Mouse (Mus musculus) kidney, embryonic 16.5 days (tissue): ENCODE data around the gene Tcl1. TPM values are rescaled to one million over a fixed set of nuclear protein-coding genes. Genes with fewer than 3 reads are reported as not detected.
"Not testable (repeated sequence)": the region's sequence is repeated elsewhere in the genome, so short reads cannot be mapped to it uniquely, and the experiment has no call there.

Experiments
- ATAC-seq: fragments of 200-750 bp; cut with Nextera tagmentation; 2 replicates; pipeline ENCODE4 v1.8.0; 2017; ENCODE audit warnings: moderate TSS enrichment; ENCODE audit not compliant: low FRiP score, low TSS enrichment
- H3K27ac ChIP-seq: fragments of 300-500 bp; sonication (generic); 2 replicates; pipeline ENCODE4 v1.5.1; 2014; ENCODE audit warnings: low read length
- H3K27me3 ChIP-seq: fragments of 300-500 bp; sonication (generic); 2 replicates; pipeline ENCODE4 v1.6.1; 2014; ENCODE audit warnings: low read length, control low read depth, mixed read lengths; ENCODE audit not compliant: insufficient read depth
- H3K36me3 ChIP-seq: fragments of 300-500 bp; sonication (generic); 2 replicates; pipeline ENCODE4 v1.6.1; 2014; ENCODE audit warnings: low read length, control low read depth, mixed read lengths; ENCODE audit not compliant: insufficient read depth
- H3K4me1 ChIP-seq: fragments of 300-500 bp; sonication (generic); 2 replicates; pipeline ENCODE4 v1.6.1; 2014; ENCODE audit warnings: low read length, control low read depth, mixed read lengths; ENCODE audit not compliant: insufficient read depth
- H3K4me2 ChIP-seq: fragments of 300-500 bp; sonication (generic); replicated peaks from 2 replicates; pipeline ENCODE4 v1.6.1; 2014; ENCODE audit warnings: low read depth, low read length
- H3K4me3 ChIP-seq: fragments of 300-500 bp; sonication (generic); 2 replicates; pipeline ENCODE4 v1.5.1; 2014; ENCODE audit warnings: mild to moderate bottlenecking, low read length
- H3K9ac ChIP-seq: fragments of 300-500 bp; sonication (generic); replicated peaks from 2 replicates; pipeline ENCODE4 v1.6.1; 2014; ENCODE audit warnings: low read length
- H3K9me3 ChIP-seq: fragments of 300-500 bp; sonication (generic); 2 replicates; pipeline ENCODE4 v1.6.1; 2016; ENCODE audit warnings: low read length, control low read depth
- WGBS: fragments of 180-500 bp; shearing (Covaris S2); extraction: QIAGEN DNeasy Blood & Tissue Kit; methylation state at CpG from one replicate; pipeline ENCODE4 v1.1.7; 2014; 5-methylcytosine and 5-hydroxymethylcytosine counted together
- polyA plus RNA-seq: library from polyadenylated mRNA; unstranded; fragments of >200 nt; fragmentation: Nextera tagmentation; extraction: Ambion mirVana; gene quantifications from 2 replicates; pipeline ENCODE4 v1.2.1, GENCODE M21; 2015

Tcl1 gene
- polyA plus RNA-seq, 1 experiment from 2014 or later = not detected

DNA sequence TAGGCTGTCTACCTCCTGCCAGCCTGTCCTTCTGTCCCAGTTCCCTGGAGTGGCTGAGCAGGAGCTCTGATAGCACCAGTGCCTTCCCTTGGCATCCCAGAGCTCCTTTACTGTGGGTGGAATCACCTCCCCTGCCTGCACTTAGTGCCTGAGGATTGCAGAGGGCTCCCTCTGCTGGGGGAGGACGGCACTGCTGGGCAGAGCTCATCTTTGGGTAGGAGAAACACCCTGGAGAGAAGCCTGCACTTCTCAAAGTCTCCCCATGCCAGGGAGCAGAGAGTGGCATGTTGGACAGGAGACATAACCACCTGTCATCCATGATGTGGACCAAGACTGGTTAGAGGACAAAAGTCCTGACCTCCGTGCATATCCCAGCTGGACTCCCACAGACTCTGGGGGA, 33.6 kb downstream of the Tcl1 start:
- 37% methylated on average over 2 of the region's 2 CpGs for WGBS
- H3K4me2 ChIP-seq, H3K27ac ChIP-seq, H3K27me3 ChIP-seq, H3K4me3 ChIP-seq, H3K9me3 ChIP-seq, H3K36me3 ChIP-seq, ATAC-seq, H3K4me1 ChIP-seq, H3K9ac ChIP-seq: not testable (repeated sequence)

- H3K9ac ChIP-seq, H3K36me3 ChIP-seq, H3K9me3 ChIP-seq, ATAC-seq, H3K27me3 ChIP-seq, H3K4me2 ChIP-seq, H3K4me3 ChIP-seq, H3K4me1 ChIP-seq, H3K27ac ChIP-seq: not testable (repeated sequence)
- 67% methylated on average over 4 of the region's 4 CpGs for WGBS
These were observed 41.5 kb downstream of the Tcl1 start for GRCm38 (mm10) chr12:105181040-105181644.

GRCm38 (mm10) chr12:105176044-105176443, 46.5 kb downstream of the Tcl1 start, which contains the start of gene Tcl1b5:
Gene Tcl1b5, plus strand, starts transcription at chr12:105176344.
- 81% methylated on average over 3 of the region's 3 CpGs for WGBS

DNA sequence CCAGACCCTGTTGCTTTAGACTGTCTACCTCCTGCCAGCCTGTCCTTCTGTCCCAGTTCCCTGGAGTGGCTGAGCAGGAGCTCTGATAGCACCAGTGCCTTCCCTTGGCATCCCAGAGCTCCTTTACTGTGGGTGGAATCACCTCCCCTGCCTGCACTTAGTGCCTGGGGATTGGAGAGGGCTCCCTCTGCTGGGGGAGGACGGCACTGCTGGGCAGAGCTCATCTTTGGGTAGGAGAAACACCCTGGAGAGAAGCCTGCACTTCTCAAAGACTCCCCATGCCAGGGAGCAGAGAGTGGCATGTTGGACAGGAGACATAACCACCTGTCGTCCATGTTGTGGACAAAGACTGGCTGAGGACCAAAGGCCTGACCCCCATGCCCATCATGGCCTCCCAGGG, 48.3 kb downstream of the Tcl1 start:
- not testable (repeated sequence) for H3K9ac ChIP-seq, H3K4me3 ChIP-seq, H3K27ac ChIP-seq, H3K27me3 ChIP-seq, H3K4me2 ChIP-seq, H3K36me3 ChIP-seq, H3K9me3 ChIP-seq, H3K4me1 ChIP-seq, ATAC-seq
- 37% methylated on average over 2 of the region's 2 CpGs for WGBS

More at GRCm38 (mm10) chr12:105176044-105176443, 46.5 kb downstream of the Tcl1 start, which contains the start of gene Tcl1b5:
- not testable (repeated sequence) for H3K36me3 ChIP-seq, H3K27me3 ChIP-seq, ATAC-seq, H3K4me2 ChIP-seq, H3K27ac ChIP-seq, H3K9me3 ChIP-seq, H3K9ac ChIP-seq, H3K4me1 ChIP-seq, H3K4me3 ChIP-seq

GRCm38 (mm10) chr12:105173366-105173765, 49.2 kb downstream of the Tcl1 start:
- no peak for ATAC-seq
- H3K4me2 ChIP-seq = no peak overlapping the region
- H3K27ac ChIP-seq = no peak overlapping the region
- H3K9ac ChIP-seq = no peak overlapping the region
- no peaks in the 10 kb centered on the region for H3K9me3 ChIP-seq
- H3K4me1 ChIP-seq = no peaks in the 10 kb centered on the region
- H3K4me3 ChIP-seq = no peak overlapping the region
- no peaks in the 10 kb centered on the region for H3K36me3 ChIP-seq
- no peaks in the 10 kb centered on the region for H3K27me3 ChIP-seq
- WGBS = 84% methylated on average over 2 of the region's 2 CpGs

Other genes starting within 250 kb of the Tcl1 start
- 0.51 and 1.1 TPM in 2 replicates for gene Syne3, start 213.0 kb downstream of the Tcl1 start, polyA plus RNA-seq
- gene Glrx5, start 190.1 kb downstream of the Tcl1 start, polyA plus RNA-seq = 162 and 174 TPM in 2 replicates
- not detected in 2 replicates for gene Tcl1b2, start 76.8 kb downstream of the Tcl1 start, polyA plus RNA-seq
- not detected in 2 replicates for gene Tcl1b1, start 63.1 kb downstream of the Tcl1 start, polyA plus RNA-seq
- gene Tcl1b5, start 46.4 kb downstream of the Tcl1 start, polyA plus RNA-seq = not detected in 2 replicates
- gene Tcl1b3, start 31.8 kb downstream of the Tcl1 start, polyA plus RNA-seq = not detected in 2 replicates
- gene Tcl1b4, start 20.8 kb downstream of the Tcl1 start, polyA plus RNA-seq = not detected in 2 replicates
- 0.05 TPM in 1 of 2 replicates, not detected in the other for gene Tunar, start 111.1 kb upstream of the Tcl1 start, polyA plus RNA-seq
- 1.3 and 1.4 TPM in 2 replicates for gene D430019H16Rik, start 231.1 kb upstream of the Tcl1 start, polyA plus RNA-seq